11 mouse cellular contexts compared by ENCODE assay signal in the genomic region with DNA sequence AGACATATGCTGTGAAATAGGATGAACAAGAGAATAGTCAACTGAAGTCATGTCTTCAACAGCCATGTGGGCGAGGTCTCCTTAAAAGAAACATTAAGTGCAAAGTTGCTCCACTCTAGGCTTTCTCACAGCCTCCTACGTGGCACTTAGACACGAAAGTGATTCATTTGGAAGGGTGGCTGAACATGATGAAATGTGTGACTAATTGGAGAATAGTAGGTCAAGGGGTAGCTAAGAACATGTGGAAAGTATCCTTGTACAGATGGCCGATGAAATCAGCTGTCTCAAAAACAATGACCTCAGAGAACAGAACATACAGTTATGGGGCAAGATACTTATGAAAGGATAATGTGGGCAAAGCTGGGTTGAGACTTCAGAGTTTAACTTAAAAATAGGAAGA. TPM values are rescaled to one million over a fixed set of nuclear protein-coding genes. Genes with fewer than 3 reads are reported as not detected.
A peak's percentile ranks its signal among the peaks of the same experiment; 100 is the strongest.
DNase-seq lines count a peak whose midpoint lies in the region; ATAC-seq and TF ChIP-seq lines count a peak whose summit lies in the region.
"Had no signal": no experiment of that assay in that cellular context is flagged by ENCODE, and none has a peak within 500 bp of the region (broad histone marks: within the 10 kb centered on the region; RNA-seq: fewer than 3 reads in every experiment).

No protein-coding gene starts in this region.

- ATAC-seq in heart, embryonic 12.5 days (ENCODE audit: insufficient number of reproducible peaks, low FRiP score) = no peak
- ATAC-seq in heart, postnatal 0 days (ENCODE audit: insufficient read depth, low read depth) = peak; percentile 41; the same call in 1 of the 2 replicates
- no peak for ATAC-seq in megakaryocyte-erythroid progenitor cell, adult 5-6 weeks (replicated peaks; ENCODE audit: low FRiP score, low TSS enrichment, poor library complexity, severe bottlenecking)
- ATAC-seq: Patski had no signal

- no peak overlapping the region for H3K4me3 ChIP-seq in heart, embryonic 12.5 days
- no peak overlapping the region for H3K4me3 ChIP-seq in heart, postnatal 0 days (ENCODE audit: low read depth, low read length)

- H3K9ac ChIP-seq in heart, embryonic 12.5 days = no peak overlapping the region
- no peak overlapping the region for H3K9ac ChIP-seq in heart, postnatal 0 days (replicated peaks; ENCODE audit: low read depth, low read length)

- peak; percentile 50 for DNase-seq in adrenal gland, adult 2 months
- no peak for DNase-seq in adrenal gland, adult 18-20 months (ENCODE audit: low spot score in 2 of 2)
- DNase-seq in heart, adult 9 months (ENCODE audit: low spot score in 2 of 2) = peak; percentile 64 to 65
- DNase-seq in Muller cell, postnatal 12 days (ENCODE audit: inconsistent ontology term) = peak; percentile 46
- DNase-seq in heart, postnatal 0 days (ENCODE audit: low spot score) = no peak
- no peak for DNase-seq in B cell, adult 2 months
- DNase-seq: gastrocnemius, postnatal 10 days had no signal

- 62% methylated on average over 4 of the region's 4 CpGs for WGBS in heart, embryonic 12.5 days
- 71% methylated on average over 4 of the region's 4 CpGs for WGBS in heart, postnatal 0 days

- H3K36me3 ChIP-seq in heart, embryonic 12.5 days = no peaks in the 10 kb centered on the region
- H3K36me3 ChIP-seq in heart, postnatal 0 days (replicated peaks; ENCODE audit: control insufficient read depth, insufficient read depth, low read length) = no peaks in the 10 kb centered on the region

- H3K27me3 ChIP-seq in heart, embryonic 12.5 days (replicated peaks) = no peaks in the 10 kb centered on the region
- H3K27me3 ChIP-seq in heart, postnatal 0 days (ENCODE audit: control insufficient read depth, insufficient read depth, low read length) = no peaks in the 10 kb centered on the region
- H3K27me3 ChIP-seq: Patski had no signal

- no peak overlapping the region for H3K4me2 ChIP-seq in heart, embryonic 12.5 days
- H3K4me2 ChIP-seq in heart, postnatal 0 days (ENCODE audit: low read depth, low read length) = no peak overlapping the region

- no peaks in the 10 kb centered on the region for H3K9me3 ChIP-seq in heart, embryonic 12.5 days (replicated peaks)
- H3K9me3 ChIP-seq in heart, postnatal 0 days (replicated peaks; ENCODE audit: control insufficient read depth, low read length) = no peaks in the 10 kb centered on the region

- no peak overlapping the region for H3K27ac ChIP-seq in heart, embryonic 12.5 days (ENCODE audit: poor library complexity, severe bottlenecking)
- H3K27ac ChIP-seq in heart, postnatal 0 days (ENCODE audit: low read depth) = no peak overlapping the region

- no peak for TF ChIP-seq EP300 in heart, postnatal 0 days (IDR thresholded peaks at IDR 0.05; ENCODE audit: low read depth)

- H3K4me1 ChIP-seq in heart, embryonic 12.5 days (replicated peaks) = no peaks in the 10 kb centered on the region
- no peaks in the 10 kb centered on the region for H3K4me1 ChIP-seq in heart, postnatal 0 days (ENCODE audit: control insufficient read depth, insufficient read depth)

- TF ChIP-seq CTCF in heart, postnatal 0 days (IDR thresholded peaks at IDR 0.05; ENCODE audit: low read depth) = no peak

RNA-seq across cellular contexts. Expression of a gene that starts 44.6 kb away (rescaled TPM):
- 100 to 1,000 TPM in 1 of 2 experiments, 10 to 100 TPM in 1; 72.7 to 156 TPM for total RNA-seq in adrenal gland, adult 2 months (2021)
- polyA plus RNA-seq in adrenal gland, adult 2 months (2012; rRNA removed) = 13.0 and 15.8 TPM in 2 replicates
- total RNA-seq in adrenal gland, adult 18-20 months (2021) = 100 to 1,000 TPM in 1 of 2 experiments, 10 to 100 TPM in 1; 42.6 to 127 TPM
- polyA plus RNA-seq in heart, embryonic 12.5 days (2016; fragmentation: Nextera tagmentation; extraction: Ambion mirVana) = 682 and 688 TPM in 2 replicates
- 589 and 800 TPM in 2 replicates for total RNA-seq in heart, postnatal 0 days (2014; rRNA removed; ENCODE audit: low replicate concordance)
- 584 and 614 TPM in 2 replicates for polyA plus RNA-seq in heart, postnatal 0 days (2015; fragmentation: Nextera tagmentation; extraction: Ambion mirVana)
- total RNA-seq in megakaryocyte-erythroid progenitor cell, adult 5-6 weeks (2014; fragmentation: Nextera tagmentation) = not detected in 2 replicates
- total RNA-seq in megakaryocyte-erythroid progenitor cell, adult 5-6 weeks (2017) = not detected in 2 replicates
- total RNA-seq: megakaryocyte progenitor cell, adult 5-6 weeks had no signal

Comparison
In these comparisons a context has a peak if more than half of its experiments do, and no peak if none do; other contexts are left out.
1. DNase-seq: peak in adrenal gland, adult 2 months (single experiment), heart, adult 9 months (2 of 2) and Muller cell, postnatal 12 days (single experiment); none in adrenal gland, adult 18-20 months (0 of 2), heart, postnatal 0 days (single experiment) and B cell, adult 2 months (0 of 2).
2. RNA of a gene that starts 44.6 kb away (total RNA-seq): 589 to 800 TPM in heart, postnatal 0 days, 72.7 to 156 TPM in adrenal gland, adult 2 months and 42.6 to 127 TPM in adrenal gland, adult 18-20 months; not detected in megakaryocyte-erythroid progenitor cell, adult 5-6 weeks; every median in the first group is over 10 times any median in the second.